Mouse (Mus musculus): Measurements from ENCODE around the gene Tbkbp1.
"Not testable (repeated sequence)": the region's sequence is repeated elsewhere in the genome, so short reads cannot be mapped to it uniquely, and the experiment has no call there.

Gene Tbkbp1

GRCm38 (mm10) chr11:97151343-97151801, at the start of gene Tbkbp1:
TSS of gene Tbkbp1 (minus strand) at chr11:97151495.
- peak; percentile 60 to 68 for DNase-seq (ENCODE audit: low spot score in 2 of 2)

- no peak for DNase-seq (ENCODE audit: low spot score in 2 of 2)
Measured at GRCm38 (mm10) chr11:97199519-97199918, 48.2 kb upstream of the Tbkbp1 start.

GRCm38 (mm10) chr11:97198601-97199000, 47.3 kb upstream of the Tbkbp1 start:
- no peak for DNase-seq (ENCODE audit: low spot score in 2 of 2)

DNA sequence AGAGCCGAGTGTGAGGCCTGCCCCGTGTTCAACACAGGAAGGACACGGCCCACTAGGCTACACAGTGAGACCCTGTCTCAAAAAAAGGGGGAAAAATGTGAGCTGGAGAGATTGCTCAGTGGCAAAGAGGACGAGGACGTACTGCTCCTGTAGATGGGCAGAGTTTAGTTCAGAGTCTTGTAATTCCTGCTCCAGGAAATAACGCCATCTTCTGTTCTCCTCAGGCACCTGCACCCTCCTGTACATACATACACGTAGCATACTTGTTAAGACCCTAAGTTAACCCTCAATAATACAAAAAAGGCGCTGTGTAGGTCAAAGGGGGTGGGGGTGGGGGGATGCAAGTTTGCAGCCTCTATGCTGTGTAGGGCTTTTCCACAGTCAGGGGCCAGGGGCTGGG, 45.7 kb upstream of the Tbkbp1 start:
- no peak for DNase-seq (ENCODE audit: low spot score in 2 of 2)

DNA sequence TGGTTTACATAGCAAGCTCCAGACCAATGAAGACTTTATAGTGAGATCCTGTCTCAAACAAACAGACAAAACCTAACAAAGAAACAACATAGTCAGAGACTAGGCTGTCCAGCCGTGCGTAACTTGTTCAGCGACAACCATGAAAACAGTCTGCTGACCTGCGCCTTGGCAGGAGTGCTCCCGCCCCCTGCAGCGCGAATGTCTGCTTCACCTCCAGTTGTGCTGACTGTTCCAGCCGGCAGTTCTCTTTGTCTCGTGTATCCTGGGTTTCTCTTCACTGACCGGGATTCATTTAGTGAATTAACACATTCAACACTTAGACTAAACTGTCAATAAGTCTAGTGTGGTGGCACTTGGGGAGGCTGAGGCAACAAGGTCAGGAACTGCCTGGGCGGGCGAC, 45.2 kb upstream of the Tbkbp1 start:
- no peak for DNase-seq (ENCODE audit: low spot score in 2 of 2)

DNA sequence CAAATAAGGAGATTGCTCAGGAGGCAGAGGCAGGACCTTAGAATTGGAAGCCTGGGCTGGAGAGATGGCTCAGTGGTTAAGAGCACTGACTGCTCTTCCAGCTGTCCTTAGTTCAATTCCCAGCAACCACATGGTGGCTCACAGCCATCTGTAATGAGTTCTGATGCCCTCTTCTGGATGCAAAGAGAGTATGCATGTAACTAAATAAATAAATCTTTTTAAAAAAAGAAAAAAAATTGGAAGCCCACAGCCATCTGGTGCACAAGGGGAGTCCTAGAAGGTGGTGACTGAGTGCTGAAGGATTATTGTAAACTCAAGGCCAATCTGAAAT, 41.3 kb upstream of the Tbkbp1 start:
- DNase-seq (ENCODE audit: low spot score in 2 of 2): no peak

- DNase-seq (ENCODE audit: low spot score in 2 of 2): no peak
Measured at GRCm38 (mm10) chr11:97191915-97192620, 40.8 kb upstream of the Tbkbp1 start.

GRCm38 (mm10) chr11:97190992-97191391, 39.7 kb upstream of the Tbkbp1 start:
- no peak for DNase-seq (ENCODE audit: low spot score in 2 of 2)

DNA sequence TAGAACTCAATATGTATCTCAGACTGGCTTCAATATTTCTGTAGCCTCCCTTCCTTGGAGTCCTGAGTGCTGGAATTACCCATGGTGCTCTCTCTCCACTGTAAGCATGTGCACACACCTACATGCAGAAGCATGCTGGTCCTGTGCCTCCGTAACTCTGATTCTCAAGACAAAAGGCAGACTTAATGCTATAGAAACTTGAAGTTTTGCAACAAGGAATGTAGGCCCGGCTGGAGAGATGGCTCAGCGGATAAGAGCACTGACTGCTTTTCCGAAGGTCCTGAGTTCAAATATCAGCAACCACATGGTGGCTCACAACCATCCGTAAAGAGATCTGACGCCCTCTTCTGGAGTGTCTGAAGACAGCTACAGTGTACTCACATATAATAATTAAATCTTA, 38.4 kb upstream of the Tbkbp1 start:
- DNase-seq (ENCODE audit: low spot score in 2 of 2): not testable (repeated sequence)

DNA sequence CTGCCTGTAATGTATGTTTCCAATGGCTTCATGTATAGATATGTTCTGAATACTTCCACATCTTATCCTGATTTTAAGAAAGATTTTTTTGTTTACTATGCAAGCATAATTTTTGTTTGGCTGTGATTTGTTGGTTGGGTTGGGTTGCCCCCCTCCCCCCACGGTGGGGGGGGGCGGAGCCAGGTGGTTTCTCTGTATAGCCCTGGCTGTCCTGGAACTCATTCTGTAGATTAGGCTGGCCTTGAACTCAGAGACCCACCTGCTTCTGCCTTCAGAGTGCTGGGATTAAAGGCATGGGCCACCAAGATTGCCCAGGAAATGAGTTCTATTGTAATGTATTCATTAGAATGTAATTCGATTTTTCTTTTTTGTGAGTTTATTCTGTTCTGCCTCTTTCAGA, 37.9 kb upstream of the Tbkbp1 start:
- DNase-seq (ENCODE audit: low spot score in 2 of 2): no peak

DNA sequence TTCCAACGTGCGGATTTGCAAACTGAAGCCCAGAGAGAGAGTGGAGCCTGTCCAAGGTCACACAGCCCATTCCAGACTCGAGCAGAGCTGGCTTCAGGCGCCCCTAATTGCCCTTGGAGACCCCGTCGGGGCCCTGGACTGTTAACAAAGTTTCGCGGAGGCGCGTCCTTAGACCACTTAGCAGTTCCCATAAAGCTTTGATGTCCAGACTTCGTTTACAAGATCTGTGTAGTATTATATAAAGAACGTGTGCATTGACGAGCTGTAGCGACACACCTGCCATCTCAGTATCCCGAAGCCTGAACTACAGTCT, 37.3 kb upstream of the Tbkbp1 start:
- no peak for DNase-seq (ENCODE audit: low spot score in 2 of 2)

GRCm38 (mm10) chr11:97187764-97188642, 36.7 kb upstream of the Tbkbp1 start, which contains the start of gene Kpnb1:
TSS of gene Kpnb1 (minus strand) at chr11:97187881.
- DNase-seq (ENCODE audit: low spot score in 2 of 2): peak; percentile 98 to 99

DNA sequence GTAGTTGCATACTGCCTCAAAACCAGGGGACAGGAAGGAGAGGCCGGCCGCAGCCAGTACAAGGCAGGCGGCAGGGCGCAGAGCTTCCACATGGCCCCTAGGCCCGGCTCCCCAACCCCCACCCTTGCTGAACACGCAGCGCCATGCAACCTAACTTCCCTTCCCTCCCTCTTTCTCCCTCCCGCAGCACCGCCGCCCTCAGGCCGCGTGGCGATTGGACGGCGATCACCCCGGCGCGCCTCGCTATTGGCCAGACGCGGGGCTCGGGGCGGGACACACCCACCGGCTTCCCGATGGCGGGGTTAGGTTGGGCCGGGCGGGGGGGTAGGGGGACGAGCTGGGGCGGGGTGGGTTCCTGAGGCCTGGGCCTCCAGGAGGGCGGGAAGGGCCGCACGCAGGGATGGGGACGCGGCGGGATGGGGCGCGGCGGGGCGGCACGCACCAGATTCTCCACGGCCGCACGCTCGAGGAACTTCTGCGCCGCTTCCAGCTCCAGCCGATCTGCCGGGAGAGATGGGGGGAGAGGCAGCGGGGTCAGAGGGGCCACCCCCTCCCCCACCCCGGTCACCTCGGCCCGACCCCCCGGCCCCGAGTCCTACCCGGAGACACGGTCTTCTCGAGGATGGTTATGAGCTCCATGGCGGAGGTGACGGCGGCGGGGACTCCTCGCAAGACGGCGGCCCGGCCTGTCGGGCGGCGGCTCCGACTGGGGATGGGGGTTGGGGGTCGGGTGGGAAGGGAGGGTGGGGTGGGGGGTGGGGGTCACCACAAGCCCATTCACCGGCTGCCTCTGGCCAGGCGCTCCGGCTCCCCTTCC, 35.9 kb upstream of the Tbkbp1 start:
- peak; percentile 95 to 97 for DNase-seq (ENCODE audit: low spot score in 2 of 2)

- no peak for DNase-seq (ENCODE audit: low spot score in 2 of 2)
Measured at GRCm38 (mm10) chr11:97185704-97186614, 34.7 kb upstream of the Tbkbp1 start.

DNA sequence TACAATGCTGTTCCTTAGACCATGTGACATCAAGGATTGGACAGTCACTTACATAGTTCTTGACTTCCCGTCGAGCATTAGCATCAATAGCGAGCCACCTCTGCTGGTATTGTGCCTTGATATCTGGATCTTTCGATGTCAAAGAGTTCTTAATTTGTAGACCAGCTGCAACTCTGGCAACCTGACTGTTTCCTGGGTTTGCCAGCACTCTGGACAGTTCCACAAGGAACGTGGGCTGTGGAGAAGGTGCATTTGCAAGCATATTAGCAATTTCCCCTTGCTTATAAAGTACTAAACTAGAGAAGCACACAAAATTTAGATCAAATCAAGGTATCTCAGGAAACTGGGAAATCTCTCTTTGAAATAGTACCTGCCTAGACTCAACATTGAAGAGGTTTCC, 33.6 kb upstream of the Tbkbp1 start:
- DNase-seq (ENCODE audit: low spot score in 2 of 2): no peak

GRCm38 (mm10) chr11:97182446-97182845, 31.2 kb upstream of the Tbkbp1 start:
- no peak for DNase-seq (ENCODE audit: low spot score in 2 of 2)

- DNase-seq (ENCODE audit: low spot score in 2 of 2): no peak
Measured at GRCm38 (mm10) chr11:97181061-97181460, 29.8 kb upstream of the Tbkbp1 start.

DNA sequence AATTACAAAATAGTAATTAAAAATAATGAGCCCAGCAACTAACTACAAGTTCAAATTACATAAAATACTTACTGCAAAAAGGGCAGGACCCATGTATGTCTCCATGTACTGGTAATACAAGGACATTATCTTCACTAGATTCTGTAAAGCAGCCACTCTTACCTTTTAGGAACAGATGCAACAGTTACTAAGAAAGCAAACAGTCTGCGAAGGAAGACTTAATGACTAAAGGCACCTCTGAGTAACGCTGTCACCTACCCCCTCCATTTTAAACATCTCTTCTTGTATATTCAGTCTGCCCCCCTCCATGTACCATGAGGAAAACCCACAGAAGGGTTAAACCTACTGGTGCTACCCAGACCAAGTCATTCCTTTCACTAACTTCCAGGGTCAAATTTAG, 26.9 kb upstream of the Tbkbp1 start:
- DNase-seq (ENCODE audit: low spot score in 2 of 2): no peak

- no peak for DNase-seq (ENCODE audit: low spot score in 2 of 2)
Measured at GRCm38 (mm10) chr11:97176851-97177250, 25.6 kb upstream of the Tbkbp1 start.

GRCm38 (mm10) chr11:97175499-97175898, 24.2 kb upstream of the Tbkbp1 start:
- no peak for DNase-seq (ENCODE audit: low spot score in 2 of 2)

GRCm38 (mm10) chr11:97160341-97160740, 9.0 kb upstream of the Tbkbp1 start:
- DNase-seq (ENCODE audit: low spot score in 2 of 2): no peak
